Mouse (Mus musculus): ENCODE measurements around the gene Krtap4-1. TPM values are rescaled to one million over a fixed set of nuclear protein-coding genes. Genes with fewer than 3 reads are reported as not detected.
"Not testable (repeated sequence)": the region's sequence is repeated elsewhere in the genome, so short reads cannot be mapped to it uniquely, and the experiment has no call there.

The Krtap4-1 gene
- polyA plus RNA-seq, 1 experiment from 2014 or later = not detected

- WGBS = 82% methylated on average over 9 of the region's 9 CpGs
- not testable (repeated sequence) for H3K4me2 ChIP-seq
These were observed 15.6 kb upstream of the Krtap4-1 start, which contains the start of gene Krtap4-7 for GRCm38 (mm10) chr11:99643635-99644139. Gene Krtap4-7 (minus strand): TSS chr11:99644089.

GRCm38 (mm10) chr11:99640926-99641325 lies 12.9 kb upstream of the Krtap4-1 start:
- Histone ChIP-seq H3K9me3 (ENCODE audit: control insufficient read depth, low read length) (no peaks in the 10 kb centered on the region), H3K27ac (ENCODE audit: low read depth, low read length) (no peak overlapping the region), H3K9ac (ENCODE audit: low read depth, low read length) (no peak overlapping the region), H3K36me3 (ENCODE audit: control insufficient read depth, insufficient read depth, low read length) (no peaks in the 10 kb centered on the region), H3K27me3 (replicated peaks; ENCODE audit: control insufficient read depth, insufficient read depth, low read length) (no peaks in the 10 kb centered on the region), H3K4me3 (ENCODE audit: low read depth, low read length) (no peak overlapping the region), H3K4me1 (replicated peaks; ENCODE audit: control insufficient read depth, insufficient read depth, low read length) (no peaks in the 10 kb centered on the region), H3K4me2 (no peak overlapping the region)
- DNase-seq (ENCODE audit: low spot score) (no peak), ATAC-seq (replicated peaks; ENCODE audit: low FRiP score) (no peak)
- WGBS = 32% methylated on average over 1 of the region's 1 CpGs

More at GRCm38 (mm10) chr11:99643635-99644139, 15.6 kb upstream of the Krtap4-1 start, which contains the start of gene Krtap4-7:
- H3K4me1 ChIP-seq (replicated peaks; ENCODE audit: control insufficient read depth, insufficient read depth, low read length); H3K36me3 ChIP-seq (ENCODE audit: control insufficient read depth, insufficient read depth, low read length); ATAC-seq (replicated peaks; ENCODE audit: low FRiP score); H3K9me3 ChIP-seq (ENCODE audit: control insufficient read depth, low read length); DNase-seq (ENCODE audit: low spot score); H3K27ac ChIP-seq (ENCODE audit: low read depth, low read length); H3K27me3 ChIP-seq (replicated peaks; ENCODE audit: control insufficient read depth, insufficient read depth, low read length); H3K9ac ChIP-seq (ENCODE audit: low read depth, low read length); H3K4me3 ChIP-seq (ENCODE audit: low read depth, low read length): not testable (repeated sequence)

DNA sequence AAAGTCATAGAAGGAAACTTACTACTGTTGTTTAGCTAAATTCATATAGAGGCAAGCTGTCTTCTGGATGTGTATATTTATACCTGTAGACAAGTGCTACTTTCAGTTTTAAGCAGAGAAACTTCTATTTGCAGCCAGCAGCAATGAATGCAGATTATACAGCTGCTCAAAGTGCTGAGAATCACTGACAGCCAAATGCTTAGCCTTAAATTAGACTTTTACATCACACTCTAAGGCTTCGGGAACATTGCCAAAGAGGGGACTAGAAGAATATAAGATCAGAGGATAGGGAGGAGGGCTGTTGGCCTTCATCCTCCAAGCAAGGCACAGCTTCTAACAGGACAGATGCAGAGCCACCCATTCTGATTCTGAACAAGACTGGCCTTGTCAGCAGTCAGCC lies 9.0 kb upstream of the Krtap4-1 start:
- ATAC-seq (replicated peaks; ENCODE audit: low FRiP score) = no peak
- 79% methylated on average over 1 of the region's 1 CpGs for WGBS

DNA sequence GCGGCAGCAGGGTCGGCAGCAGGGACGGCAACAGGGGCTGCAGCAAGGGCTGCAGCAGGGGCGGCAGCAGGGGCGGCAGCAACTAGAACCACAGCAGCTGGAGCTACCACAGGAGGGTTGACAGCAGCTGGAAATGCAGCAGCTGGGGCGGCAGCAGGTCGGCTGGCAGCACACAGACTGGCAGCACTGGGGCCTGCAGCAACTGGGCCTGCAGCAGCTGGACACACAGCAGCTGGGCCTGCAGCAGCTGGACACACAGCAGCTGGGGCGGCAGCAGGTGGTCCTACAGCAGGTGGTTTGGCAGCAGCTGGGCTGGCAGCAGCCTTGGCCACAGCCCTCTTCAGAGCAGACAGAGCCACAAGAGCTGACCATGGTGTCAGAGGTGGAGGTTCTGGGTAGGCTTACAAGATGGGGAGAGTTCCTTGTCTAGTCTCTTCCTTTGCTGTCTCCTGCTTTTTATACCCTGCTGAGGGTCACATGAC lies 6.7 kb upstream of the Krtap4-1 start, which contains the start of gene Krtap4-2:
Krtap4-2 (minus strand) TSS at position 432 of the 482 bp plus-strand sequence.
- no peak for DNase-seq (ENCODE audit: low spot score)
- Histone ChIP-seq H3K27me3 (replicated peaks; ENCODE audit: control insufficient read depth, insufficient read depth, low read length) (no peaks in the 10 kb centered on the region), H3K9me3 (ENCODE audit: control insufficient read depth, low read length) (no peaks in the 10 kb centered on the region), H3K27ac (ENCODE audit: low read depth, low read length) (no peak within 1 kb of the TSS), H3K4me1 (replicated peaks; ENCODE audit: control insufficient read depth, insufficient read depth, low read length) (no peaks in the 10 kb centered on the region), H3K4me3 (ENCODE audit: low read depth, low read length) (no peak within 1 kb of the TSS), H3K9ac (ENCODE audit: low read depth, low read length) (no peak within 1 kb of the TSS), H3K36me3 (ENCODE audit: control insufficient read depth, insufficient read depth, low read length) (no peaks in the 10 kb centered on the region), H3K4me2 (no peak within 1 kb of the TSS)
- ATAC-seq (replicated peaks; ENCODE audit: low FRiP score) = no peak
- 47% methylated on average over 8 of the region's 8 CpGs for WGBS

More for the DNA sequence above, 9.0 kb upstream of the Krtap4-1 start:
- Histone ChIP-seq H3K36me3 (ENCODE audit: control insufficient read depth, insufficient read depth, low read length) (no peaks in the 10 kb centered on the region), H3K4me2 (no peak overlapping the region), H3K27ac (ENCODE audit: low read depth, low read length) (no peak overlapping the region), H3K4me3 (ENCODE audit: low read depth, low read length) (no peak overlapping the region), H3K9ac (ENCODE audit: low read depth, low read length) (no peak overlapping the region), H3K27me3 (replicated peaks; ENCODE audit: control insufficient read depth, insufficient read depth, low read length) (no peaks in the 10 kb centered on the region), H3K9me3 (ENCODE audit: control insufficient read depth, low read length) (no peaks in the 10 kb centered on the region), H3K4me1 (replicated peaks; ENCODE audit: control insufficient read depth, insufficient read depth, low read length) (no peaks in the 10 kb centered on the region)
- no peak for DNase-seq (ENCODE audit: low spot score)

GRCm38 (mm10) chr11:99633293-99633692 lies 5.3 kb upstream of the Krtap4-1 start:
- WGBS = 59% methylated on average over 2 of the region's 2 CpGs
- DNase-seq (ENCODE audit: low spot score) (no peak), ATAC-seq (replicated peaks; ENCODE audit: low FRiP score) (no peak)
- no peak overlapping the region for H3K9ac ChIP-seq (ENCODE audit: low read depth, low read length)
- no peaks in the 10 kb centered on the region for H3K36me3 ChIP-seq (ENCODE audit: control insufficient read depth, insufficient read depth, low read length)
- H3K4me3 ChIP-seq (ENCODE audit: low read depth, low read length) = no peak overlapping the region
- H3K9me3 ChIP-seq (ENCODE audit: control insufficient read depth, low read length) = no peaks in the 10 kb centered on the region
- no peaks in the 10 kb centered on the region for H3K27me3 ChIP-seq (replicated peaks; ENCODE audit: control insufficient read depth, insufficient read depth, low read length)
- no peaks in the 10 kb centered on the region for H3K4me1 ChIP-seq (replicated peaks; ENCODE audit: control insufficient read depth, insufficient read depth, low read length)
- H3K27ac ChIP-seq (ENCODE audit: low read depth, low read length) = no peak overlapping the region
- no peak overlapping the region for H3K4me2 ChIP-seq

DNA sequence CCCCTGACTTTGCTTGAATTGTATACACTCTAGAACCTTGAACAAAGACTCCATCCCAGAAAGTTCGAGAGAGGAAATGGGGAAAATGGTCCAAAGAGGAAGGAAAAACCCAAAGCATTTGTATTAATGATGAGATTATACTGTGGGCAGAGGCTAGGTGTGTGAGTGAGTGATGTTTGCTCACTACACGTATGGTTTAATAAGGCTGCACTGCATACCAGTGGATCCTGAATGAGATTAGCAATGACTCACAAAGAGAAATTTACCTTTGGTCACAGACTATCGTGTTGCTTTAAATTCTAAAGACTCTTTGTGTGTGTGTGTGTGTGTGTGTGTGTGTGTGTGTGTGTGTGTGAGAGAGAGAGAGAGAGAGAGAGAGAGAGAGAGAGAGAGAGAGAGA lies 2.9 kb upstream of the Krtap4-1 start:
- Histone ChIP-seq H3K4me1 (replicated peaks; ENCODE audit: control insufficient read depth, insufficient read depth, low read length) (no peaks in the 10 kb centered on the region), H3K27ac (ENCODE audit: low read depth, low read length) (no peak overlapping the region), H3K9me3 (ENCODE audit: control insufficient read depth, low read length) (no peaks in the 10 kb centered on the region), H3K36me3 (ENCODE audit: control insufficient read depth, insufficient read depth, low read length) (no peaks in the 10 kb centered on the region), H3K4me2 (no peak overlapping the region), H3K9ac (ENCODE audit: low read depth, low read length) (no peak overlapping the region), H3K4me3 (ENCODE audit: low read depth, low read length) (no peak overlapping the region), H3K27me3 (replicated peaks; ENCODE audit: control insufficient read depth, insufficient read depth, low read length) (no peaks in the 10 kb centered on the region)
- 68% methylated on average over 3 of the region's 3 CpGs for WGBS
- DNase-seq (ENCODE audit: low spot score) = no peak
- no peak for ATAC-seq (replicated peaks; ENCODE audit: low FRiP score)

GRCm38 (mm10) chr11:99620335-99620734 lies 7.7 kb downstream of the Krtap4-1 start, which contains the start of gene Gm11562:
Gene Gm11562 (minus strand): TSS chr11:99620435.
- no peaks in the 10 kb centered on the region for H3K9me3 ChIP-seq (ENCODE audit: control insufficient read depth, low read length)
- H3K27me3 ChIP-seq (replicated peaks; ENCODE audit: control insufficient read depth, insufficient read depth, low read length) = no peaks in the 10 kb centered on the region
- H3K9ac ChIP-seq (ENCODE audit: low read depth, low read length) = no peak within 1 kb of the TSS
- 79% methylated on average over 2 of the region's 2 CpGs for WGBS
- H3K36me3 ChIP-seq (ENCODE audit: control insufficient read depth, insufficient read depth, low read length) = no peaks in the 10 kb centered on the region
- ATAC-seq (replicated peaks; ENCODE audit: low FRiP score) (no peak), DNase-seq (ENCODE audit: low spot score) (no peak)
- H3K4me2 ChIP-seq = no peak within 1 kb of the TSS
- no peaks in the 10 kb centered on the region for H3K4me1 ChIP-seq (replicated peaks; ENCODE audit: control insufficient read depth, insufficient read depth, low read length)
- H3K4me3 ChIP-seq (ENCODE audit: low read depth, low read length) = no peak within 1 kb of the TSS
- no peak within 1 kb of the TSS for H3K27ac ChIP-seq (ENCODE audit: low read depth, low read length)

DNA sequence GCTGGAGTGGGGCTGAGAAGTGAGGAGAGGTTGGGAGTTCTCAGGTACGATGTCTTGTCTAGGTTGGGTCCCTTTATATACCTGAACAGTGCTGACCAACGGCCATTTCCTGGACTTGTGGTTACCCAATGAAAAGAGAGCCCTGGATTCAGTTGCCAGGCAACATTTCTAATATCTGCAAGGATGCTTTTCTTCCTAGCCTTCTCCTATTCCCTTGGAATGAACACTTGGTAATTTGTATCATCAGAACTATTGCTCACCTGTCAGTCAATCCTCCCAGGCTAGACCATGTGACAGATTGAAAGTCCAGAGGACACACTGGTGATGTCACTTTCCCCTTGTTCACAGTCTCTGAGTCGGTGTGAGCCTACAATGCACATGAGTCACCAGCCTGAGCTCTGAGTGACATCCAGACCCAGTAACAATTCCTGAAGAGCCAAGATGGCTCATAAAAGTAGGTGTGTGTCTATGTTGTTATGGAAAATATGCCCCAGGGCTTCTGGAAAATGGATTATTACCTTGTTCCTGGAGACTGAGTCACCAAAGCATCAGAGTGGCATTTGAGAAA lies 13.2 kb downstream of the Krtap4-1 start, which contains the start of gene Krtap2-4:
Krtap2-4 (minus strand) TSS at position 51 of the 568 bp plus-strand sequence.
- H3K4me2 ChIP-seq = no peak within 1 kb of the TSS
- H3K9ac ChIP-seq (ENCODE audit: low read depth, low read length) = no peak within 1 kb of the TSS
- H3K27ac ChIP-seq (ENCODE audit: low read depth, low read length) = no peak within 1 kb of the TSS
- no peaks in the 10 kb centered on the region for H3K9me3 ChIP-seq (ENCODE audit: control insufficient read depth, low read length)
- H3K27me3 ChIP-seq (replicated peaks; ENCODE audit: control insufficient read depth, insufficient read depth, low read length) = no peaks in the 10 kb centered on the region
- DNase-seq (ENCODE audit: low spot score) = no peak
- H3K36me3 ChIP-seq (ENCODE audit: control insufficient read depth, insufficient read depth, low read length) = no peaks in the 10 kb centered on the region
- 54% methylated on average over 3 of the region's 3 CpGs for WGBS
- no peaks in the 10 kb centered on the region for H3K4me1 ChIP-seq (replicated peaks; ENCODE audit: control insufficient read depth, insufficient read depth, low read length)
- no peak for ATAC-seq (replicated peaks; ENCODE audit: low FRiP score)
- H3K4me3 ChIP-seq (ENCODE audit: low read depth, low read length) = no peak within 1 kb of the TSS

DNA sequence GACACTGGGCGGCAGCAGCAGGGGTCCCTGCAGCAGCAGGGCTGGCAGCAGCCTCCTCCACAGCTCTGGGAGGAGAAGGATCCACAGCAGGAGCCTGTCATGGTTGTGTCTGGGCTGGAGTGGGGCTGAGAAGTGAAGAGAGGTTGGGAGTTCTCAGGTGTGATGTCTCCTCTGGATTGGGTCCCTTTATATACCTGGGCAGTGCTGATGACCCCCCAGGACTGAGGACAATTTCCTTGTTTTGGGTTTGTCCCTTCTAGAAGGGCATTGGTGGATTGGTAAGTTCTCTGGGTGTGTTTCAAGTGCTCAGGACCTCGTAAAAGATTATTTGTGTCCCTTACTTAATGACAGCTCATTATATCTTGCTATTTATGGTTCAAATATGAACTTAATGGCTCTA lies 17.9 kb downstream of the Krtap4-1 start, which contains the start of gene Gm11937:
Gm11937 (minus strand) TSS at position 101 of the 400 bp plus-strand sequence.
- H3K36me3 ChIP-seq (ENCODE audit: control insufficient read depth, insufficient read depth, low read length); H3K4me3 ChIP-seq (ENCODE audit: low read depth, low read length); ATAC-seq (replicated peaks; ENCODE audit: low FRiP score); H3K4me1 ChIP-seq (replicated peaks; ENCODE audit: control insufficient read depth, insufficient read depth, low read length); DNase-seq (ENCODE audit: low spot score); H3K27me3 ChIP-seq (replicated peaks; ENCODE audit: control insufficient read depth, insufficient read depth, low read length); H3K9me3 ChIP-seq (ENCODE audit: control insufficient read depth, low read length); H3K27ac ChIP-seq (ENCODE audit: low read depth, low read length); H3K9ac ChIP-seq (ENCODE audit: low read depth, low read length); H3K4me2 ChIP-seq: not testable (repeated sequence)
- WGBS = 49% methylated on average over 2 of the region's 2 CpGs
